Comparison of ENCODE assay signal across 21 mouse cellular contexts in genomic region chr15:6590846-6591451, GRCm38 (mm10).
"Had no signal": no experiment of that assay in that cellular context is flagged by ENCODE, and none has a peak within 500 bp of the region (broad histone marks: within the 10 kb centered on the region; RNA-seq: fewer than 3 reads in every experiment).

No protein-coding gene starts in this region.

- H3K36me3 ChIP-seq: limb, embryonic 12.5 days; limb, embryonic 15.5 days; neural tube, embryonic 13.5 days had no signal

- H3K9ac ChIP-seq: limb, embryonic 12.5 days; limb, embryonic 15.5 days; liver, embryonic 14.5 days; liver, postnatal 0 days; lung, embryonic 14.5 days; neural tube, embryonic 13.5 days had no signal

- DNase-seq: kidney, adult 18-20 months; kidney, adult 9 months; kidney, postnatal 14 days; layer of hippocampus, postnatal 36 days; left cerebral cortex, postnatal 4 days; liver, postnatal 0 days; lung, embryonic 14.5 days; lung, postnatal 10 days; lung, postnatal 36 days; midbrain, embryonic 14.5 days; retina, postnatal 1 day; thymus, adult 18-20 months; thymus, postnatal 14 days had no signal

- H3K9me3 ChIP-seq: limb, embryonic 12.5 days; limb, embryonic 15.5 days; neural tube, embryonic 13.5 days had no signal

- ATAC-seq: liver, postnatal 0 days had no signal

- H3K4me1 ChIP-seq: limb, embryonic 12.5 days; limb, embryonic 15.5 days; neural tube, embryonic 13.5 days had no signal

- H3K4me3 ChIP-seq: left cerebral cortex, adult 2 months; limb, embryonic 12.5 days; limb, embryonic 15.5 days; myocyte; neural tube, embryonic 13.5 days had no signal

- H3K27me3 ChIP-seq: limb, embryonic 12.5 days; limb, embryonic 15.5 days; neural tube, embryonic 13.5 days had no signal

- H3K27ac ChIP-seq: left cerebral cortex, adult 2 months; limb, embryonic 12.5 days; limb, embryonic 15.5 days; liver, embryonic 14.5 days; neural tube, embryonic 13.5 days had no signal

- H3K4me2 ChIP-seq: limb, embryonic 12.5 days; limb, embryonic 15.5 days; liver, embryonic 11.5 days; lung, embryonic 14.5 days; midbrain, embryonic 11.5 days; neural tube, embryonic 13.5 days had no signal
